Mouse (Mus musculus) left cerebral cortex, postnatal 10 days (tissue): ENCODE data around the gene Kcne2. TPM values are rescaled to one million over a fixed set of nuclear protein-coding genes. Genes with fewer than 3 reads are reported as not detected.

ENCODE experiments used
- DNase-seq, 2 experiments: peaks; one replicate each; pipeline ENCODE4 v3.0.0; 2021 to 2022; ENCODE audit warnings: low spot score in 2 of 2, mixed read lengths in 1 of 2; ENCODE audit errors: extremely low spot score in 1 of 2
- intact Hi-C: fragments of 180-260 bp; cut with DNase I; formaldehyde crosslinking; loops from one replicate; pipeline ENCODE4 v1.15.1; 2025
- total RNA-seq, 2 experiments: library from RNA; stranded (reverse); gene quantifications; 2 replicates each; pipeline ENCODE4 v1.2.3; 2021

Gene Kcne2
- under 1 TPM; 0.21 to 0.34 TPM for total RNA-seq

DNA sequence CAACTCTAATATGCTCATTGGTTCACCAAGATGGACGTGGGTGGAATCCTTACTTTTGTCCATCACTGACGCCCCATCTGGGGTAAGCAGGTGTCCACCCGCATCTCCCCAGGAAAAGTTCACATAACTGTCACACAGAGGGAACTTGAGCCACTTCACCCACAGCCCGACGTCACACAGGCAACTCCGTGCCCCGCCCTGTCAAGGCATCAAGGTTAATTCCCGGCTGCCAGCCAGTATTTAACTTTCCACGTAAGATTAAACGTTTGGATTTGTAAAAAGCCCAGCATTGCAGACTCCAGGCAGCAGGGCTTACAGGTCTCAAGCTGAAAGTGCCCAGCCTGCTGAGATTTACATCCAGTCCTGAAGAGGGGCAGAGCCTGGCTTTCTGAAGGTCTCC, at the start of gene Kcne2:
Gene Kcne2, plus strand, starts transcription at position 289 of the 400 bp plus-strand sequence.
- intact Hi-C loops = no loop called here
- no peak for DNase-seq

DNA sequence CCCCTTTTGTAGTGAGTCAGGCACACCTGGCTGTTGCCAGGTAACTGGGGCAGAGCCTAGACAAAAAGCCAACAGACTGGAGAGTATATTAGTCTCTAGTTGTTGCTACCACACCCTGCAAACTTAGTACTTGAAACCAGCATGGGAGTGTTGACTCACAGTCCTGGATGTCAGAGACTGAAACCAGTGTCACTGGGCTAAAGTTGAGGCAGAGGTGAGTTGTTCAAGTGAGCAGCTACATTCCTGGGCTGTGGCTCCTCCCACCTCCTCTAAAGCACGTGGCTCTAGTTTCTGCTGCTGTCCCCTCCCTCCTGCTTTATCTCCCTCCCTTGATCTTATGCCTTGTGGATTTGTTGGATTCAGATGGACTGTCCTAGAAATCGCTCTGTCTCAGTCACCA, 46.3 kb upstream of the Kcne2 start:
- no peak for DNase-seq
- intact Hi-C loops = no loop called here

DNA sequence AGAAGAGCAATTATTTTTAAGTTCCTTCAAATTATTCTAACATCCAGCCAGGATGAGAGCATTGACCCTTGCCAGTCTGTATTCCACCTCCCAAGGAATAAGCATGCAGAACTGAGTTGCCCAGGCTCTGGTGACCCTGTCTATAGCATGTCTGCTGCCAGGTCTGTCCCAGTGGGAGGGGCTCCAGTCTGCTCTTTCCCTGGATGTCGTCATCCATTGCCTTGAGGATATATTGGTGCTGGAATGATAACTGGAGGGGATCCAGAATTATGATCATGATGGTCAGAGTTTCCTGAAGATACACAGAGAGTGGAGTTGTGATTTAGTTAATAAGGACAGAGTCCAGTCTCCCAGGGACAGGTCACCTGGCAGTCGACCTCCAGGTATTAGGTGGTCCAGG, 45.2 kb upstream of the Kcne2 start:
- intact Hi-C loops = no loop called here
- no peak for DNase-seq

DNA sequence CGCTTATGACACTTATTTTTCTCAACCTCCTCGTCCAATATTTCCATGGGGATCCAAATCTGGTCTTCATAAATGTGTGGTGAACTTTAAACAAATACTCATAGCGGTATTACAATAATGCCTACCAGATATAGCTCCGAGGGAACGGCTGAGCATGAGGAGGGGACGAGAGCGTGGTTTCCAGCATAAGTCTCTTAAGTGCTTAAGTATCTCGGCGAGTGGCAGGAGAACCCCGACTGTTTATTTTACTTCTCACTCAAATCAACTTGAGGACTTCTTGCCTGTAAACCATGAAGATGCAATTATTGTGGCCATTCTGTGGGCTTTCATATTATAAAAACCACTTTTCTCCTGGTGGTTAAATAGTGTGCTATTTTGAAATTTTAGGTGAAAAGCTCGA, 44.5 kb upstream of the Kcne2 start:
- no peak for DNase-seq
- intact Hi-C loops = no loop called here

DNA sequence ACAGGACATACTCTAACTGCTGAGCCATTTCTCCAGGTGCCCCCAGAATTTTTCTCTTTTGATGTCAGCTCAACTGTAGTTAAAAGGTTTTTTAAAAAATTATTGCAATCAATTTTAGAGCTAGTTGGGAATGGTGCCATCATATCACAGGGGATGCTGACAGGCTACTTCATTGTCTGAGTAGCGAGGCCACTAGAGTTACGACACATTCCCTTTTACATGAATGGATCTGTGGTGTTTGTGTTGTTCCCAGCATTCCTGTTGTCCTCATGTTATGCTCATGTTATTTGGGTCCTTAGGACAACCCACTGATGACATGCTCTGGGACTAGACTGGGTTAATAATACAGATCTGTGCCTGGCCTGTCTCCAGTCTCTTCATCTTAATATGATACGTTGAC, 42.5 kb upstream of the Kcne2 start:
- intact Hi-C loops = no loop called here
- DNase-seq = no peak

DNA sequence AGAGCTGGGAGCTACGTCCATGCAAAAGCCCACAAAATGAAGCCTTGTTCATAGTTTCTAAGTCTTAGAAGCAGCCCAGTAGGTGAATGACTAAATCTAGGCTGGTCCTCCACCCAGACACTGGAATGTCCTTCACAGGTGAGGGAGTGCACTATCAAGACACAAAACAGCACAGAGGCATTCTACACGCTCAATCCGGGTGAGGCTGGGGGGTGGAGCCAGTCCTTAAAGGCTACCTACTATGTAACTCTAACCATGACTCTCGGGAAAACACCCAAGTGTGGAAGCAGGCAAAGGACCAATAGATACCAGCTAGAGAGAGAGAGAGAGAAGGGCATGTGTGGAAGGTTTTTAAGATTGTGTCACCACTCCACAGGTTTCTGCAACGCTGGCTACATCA, 41.7 kb upstream of the Kcne2 start:
- intact Hi-C loops = no loop called here
- DNase-seq = no peak

DNA sequence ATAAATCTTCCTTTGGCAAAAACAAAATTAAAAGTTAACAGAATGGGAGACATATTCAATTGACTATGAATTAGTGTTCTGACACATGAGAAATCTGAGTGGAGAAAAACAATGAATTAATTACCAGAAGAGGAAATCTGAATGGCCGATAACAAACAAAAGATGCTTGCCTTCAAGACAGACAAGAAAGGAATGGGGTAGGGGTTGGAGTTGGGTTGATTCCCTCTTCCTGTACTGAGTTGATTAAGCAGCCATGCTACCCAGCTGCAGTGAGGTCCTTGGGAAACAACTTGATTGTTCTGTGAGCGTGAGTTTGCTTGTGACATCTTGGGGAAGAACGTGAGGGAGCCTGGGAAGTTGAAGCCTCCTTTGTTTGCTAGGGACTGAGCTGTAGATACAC, 37.9 kb upstream of the Kcne2 start:
- intact Hi-C loops = no loop called here
- DNase-seq = no peak

DNA sequence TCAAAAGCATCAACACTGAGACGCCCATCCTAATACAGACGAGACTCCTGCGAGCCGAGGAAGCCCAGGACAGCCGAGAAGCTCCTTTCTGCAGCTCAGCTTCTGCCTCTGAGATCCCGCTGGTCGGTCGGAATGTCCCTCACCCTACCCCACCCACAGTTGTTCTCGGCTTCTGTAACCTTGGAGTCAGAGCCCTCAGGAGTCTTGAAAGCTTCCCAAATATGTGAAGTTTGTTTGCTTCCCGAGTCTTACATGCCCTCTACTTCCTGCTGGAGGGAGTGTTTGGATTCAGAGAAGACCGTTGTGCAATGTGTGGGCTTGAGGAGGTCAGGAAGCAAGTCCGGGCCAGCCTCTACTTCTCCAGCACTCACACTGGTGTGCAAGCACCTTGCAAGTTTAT, 24.3 kb upstream of the Kcne2 start:
- intact Hi-C loops = no loop called here
- DNase-seq = no peak

DNA sequence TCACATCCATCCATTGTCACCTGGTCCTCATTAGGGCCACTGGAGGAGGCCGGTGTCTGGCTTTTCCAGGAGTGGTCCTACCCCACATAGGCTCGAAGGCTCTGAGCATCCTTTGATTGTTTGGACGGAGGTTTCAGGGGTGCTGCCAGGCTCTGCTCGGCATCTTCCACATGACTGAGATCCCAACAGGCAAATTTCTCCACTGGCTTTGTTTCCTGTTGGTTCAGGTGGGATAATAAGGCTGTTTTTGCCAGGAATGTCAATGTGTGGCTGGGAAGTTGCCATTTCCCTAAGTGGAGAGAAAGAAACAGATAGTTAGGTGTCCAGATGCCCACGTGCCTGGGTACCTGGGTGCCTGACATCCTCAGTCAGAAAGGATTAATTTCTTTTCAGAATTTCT, 17.7 kb upstream of the Kcne2 start:
- intact Hi-C loops = no loop called here
- DNase-seq = no peak

DNA sequence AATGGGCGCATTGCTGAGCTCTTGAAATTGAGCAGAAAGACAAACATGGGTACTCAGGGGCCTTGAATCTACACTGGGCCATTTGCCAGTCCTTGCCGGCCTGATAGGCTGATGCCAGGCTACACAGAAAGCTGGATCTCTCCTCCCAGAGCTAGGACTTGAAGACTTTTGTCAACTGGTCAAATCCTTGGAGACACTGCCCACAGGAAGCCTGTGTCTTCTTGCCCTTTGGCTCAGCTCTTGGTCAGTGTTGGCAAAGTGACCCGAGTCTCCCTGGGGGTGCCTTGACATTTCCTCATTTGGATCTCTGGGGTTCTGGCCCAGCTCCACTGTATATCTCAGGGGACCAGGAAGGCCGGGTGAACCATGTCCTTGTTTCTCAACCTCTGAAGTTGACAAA, 16.7 kb upstream of the Kcne2 start:
- intact Hi-C loops = no loop called here
- DNase-seq = no peak

DNA sequence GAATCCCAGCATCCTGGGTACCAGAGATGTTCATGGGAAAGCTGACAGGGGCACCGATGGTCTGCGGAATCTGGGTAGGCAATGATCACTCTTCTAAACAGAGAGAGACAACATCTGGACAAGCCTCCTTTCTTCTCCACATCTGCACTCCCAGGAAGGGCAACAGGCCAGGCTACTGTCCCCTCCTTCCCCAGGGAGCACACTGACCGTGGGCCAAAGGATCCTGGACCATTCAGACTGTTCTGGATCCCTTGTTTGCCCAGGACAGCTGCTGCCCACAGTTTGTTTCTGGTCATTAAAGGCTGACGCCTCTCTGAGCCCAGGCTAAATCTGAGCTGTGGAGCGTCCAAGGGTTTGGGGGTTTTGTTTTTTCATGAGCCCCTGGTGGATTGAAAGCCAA, 9.5 kb upstream of the Kcne2 start:
- DNase-seq = no peak
- intact Hi-C loops = loop anchor here (5.0 to 10.0 kb wide), 2 partner anchors 55 to 588 kb away; no protein-coding TSS in a partner anchor

DNA sequence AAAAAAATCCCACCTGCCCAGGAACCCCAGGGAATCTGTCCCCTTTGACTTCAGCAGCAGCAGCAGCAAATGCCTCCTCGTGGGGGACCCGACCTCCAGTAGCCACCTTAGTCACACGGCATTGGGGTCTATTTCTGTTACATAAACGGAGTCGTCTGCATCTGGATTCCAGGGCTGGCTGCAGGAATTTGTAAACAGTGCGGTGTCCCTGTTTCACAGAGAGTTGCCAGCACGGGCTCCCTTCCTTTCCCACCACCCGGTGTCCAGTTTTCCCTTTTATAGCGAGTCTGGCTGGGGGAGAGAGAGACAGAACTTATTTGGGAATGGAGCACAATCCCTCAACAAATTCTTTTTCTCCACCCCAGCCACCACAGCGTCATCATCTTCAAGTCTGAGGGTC, 7.1 kb upstream of the Kcne2 start:
- intact Hi-C loops = loop anchor here (5.0 to 10.0 kb wide), 3 partner anchors 128 to 590 kb away; partner anchors contain the start of genes Gm49711, Mrps6 and Slc5a3
- no peak for DNase-seq

DNA sequence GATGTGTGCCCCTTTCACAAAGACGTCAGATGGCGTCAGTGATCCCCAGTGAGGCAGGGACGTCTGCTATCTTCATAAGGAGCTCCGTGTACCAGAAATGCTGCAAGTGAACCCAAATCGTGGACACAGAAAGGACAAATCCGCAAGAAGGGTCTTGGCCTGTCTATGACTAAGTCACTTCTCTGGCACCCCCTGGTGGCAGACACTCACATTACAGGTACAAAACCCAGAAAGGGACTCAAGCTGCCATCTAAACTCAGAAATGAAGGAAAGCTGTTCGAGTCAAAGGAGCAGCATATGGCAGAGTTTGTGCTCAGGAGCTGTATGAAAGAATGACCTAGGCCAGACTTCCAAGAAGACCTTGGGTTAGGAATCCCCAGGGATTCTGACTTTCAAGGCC, 5.6 kb upstream of the Kcne2 start:
- intact Hi-C loops = loop anchor here (5.0 to 10.0 kb wide), 3 partner anchors 129 to 592 kb away; partner anchors contain the start of genes Gm49711, Mrps6 and Slc5a3
- DNase-seq = peak; percentile 79 to 86

DNA sequence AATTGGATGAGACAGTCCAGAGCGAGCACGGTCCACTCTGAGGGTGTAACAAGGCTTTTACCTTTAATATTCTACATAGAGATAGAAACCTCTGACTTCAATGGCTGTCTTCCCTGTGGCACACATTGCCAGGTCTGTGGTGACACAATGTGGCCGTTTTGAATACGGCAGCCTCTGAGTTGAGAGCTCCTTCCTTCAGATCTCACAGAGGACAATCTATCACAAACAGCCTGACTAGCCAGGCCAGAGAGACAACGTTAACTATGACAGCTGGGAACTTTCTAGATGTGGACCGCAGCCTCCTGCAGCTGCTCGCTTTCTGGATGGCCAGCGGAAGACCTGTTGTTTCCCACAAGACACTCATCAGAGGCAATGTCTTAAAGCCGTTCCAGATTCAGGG, 3.4 kb upstream of the Kcne2 start:
- DNase-seq = peak in 1 of 2 experiments; percentile 16
- intact Hi-C loops = loop anchor here (1.0 to 10.0 kb wide), 4 partner anchors 131 to 594 kb away; partner anchors contain the start of genes Gm49711, Mrps6 and Slc5a3

DNA sequence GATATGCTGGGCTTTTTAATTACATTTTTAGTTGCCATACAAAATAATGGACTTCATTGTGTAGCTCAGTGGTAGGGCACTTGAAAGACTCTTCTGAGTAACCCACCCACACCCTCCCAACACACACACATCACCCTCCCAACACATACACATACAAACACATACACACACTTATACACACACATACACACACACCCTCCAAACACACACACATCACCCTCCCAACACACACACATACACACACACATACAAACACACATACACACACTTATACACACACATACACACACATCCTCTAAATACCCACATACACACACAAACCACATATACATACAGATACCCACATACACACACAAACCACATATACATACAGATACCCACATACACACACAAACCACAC, 2.1 kb upstream of the Kcne2 start:
- no peak for DNase-seq
- intact Hi-C loops = no loop called here

DNA sequence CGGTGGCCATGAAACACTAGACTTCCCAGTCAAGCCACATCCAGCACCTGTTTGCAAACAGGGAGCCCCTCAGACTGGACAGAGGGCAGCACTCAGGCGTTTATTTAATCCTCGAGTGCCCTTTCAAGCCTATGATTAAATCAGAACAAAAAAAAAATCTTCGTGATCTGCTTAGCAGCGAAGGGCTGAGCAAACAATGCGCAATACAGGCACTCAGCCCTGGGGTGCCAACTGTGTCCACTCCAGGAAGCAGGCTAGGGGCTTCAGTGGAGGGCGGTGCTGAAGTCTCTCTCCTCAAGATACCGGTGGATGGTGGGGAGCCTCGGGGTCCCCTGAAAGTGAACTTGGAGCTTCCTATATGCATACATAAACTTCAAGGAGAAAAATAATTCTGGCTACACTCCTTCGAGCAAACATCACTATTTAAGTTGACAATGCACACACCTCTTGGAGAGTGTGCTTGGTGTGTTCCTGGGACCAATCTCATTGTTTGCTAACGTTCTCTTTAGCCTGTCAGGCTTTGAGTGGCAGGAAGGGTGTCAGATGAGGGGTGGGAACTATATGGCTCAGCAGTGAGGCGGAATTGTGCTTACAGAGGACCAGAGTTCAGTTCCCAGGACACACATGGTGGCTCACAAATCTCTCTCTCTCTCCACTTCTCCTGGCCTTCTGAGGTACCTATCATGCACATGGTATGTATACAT, 2.2 kb downstream of the Kcne2 start:
- intact Hi-C loops = no loop called here
- no peak for DNase-seq

DNA sequence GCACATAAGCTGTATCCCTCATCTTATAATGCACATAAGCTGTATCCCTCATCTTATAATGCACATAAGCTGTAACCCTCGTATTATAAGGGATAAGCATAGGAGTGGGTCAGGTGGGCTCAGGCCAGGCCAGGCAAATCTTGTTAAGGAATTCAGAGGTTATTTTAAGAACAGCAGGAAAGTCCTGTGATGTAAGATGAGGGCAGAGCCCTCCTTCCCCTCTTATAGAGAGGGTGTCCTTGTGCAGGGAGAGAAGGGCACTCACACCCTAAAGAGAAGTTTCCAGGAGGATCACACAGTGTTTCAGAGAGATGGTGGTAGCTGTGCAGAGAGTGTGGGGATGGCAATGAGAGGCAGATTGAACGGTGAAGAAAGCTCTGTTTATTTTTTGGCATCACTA, 3.1 kb downstream of the Kcne2 start:
- DNase-seq = no peak
- intact Hi-C loops = no loop called here

DNA sequence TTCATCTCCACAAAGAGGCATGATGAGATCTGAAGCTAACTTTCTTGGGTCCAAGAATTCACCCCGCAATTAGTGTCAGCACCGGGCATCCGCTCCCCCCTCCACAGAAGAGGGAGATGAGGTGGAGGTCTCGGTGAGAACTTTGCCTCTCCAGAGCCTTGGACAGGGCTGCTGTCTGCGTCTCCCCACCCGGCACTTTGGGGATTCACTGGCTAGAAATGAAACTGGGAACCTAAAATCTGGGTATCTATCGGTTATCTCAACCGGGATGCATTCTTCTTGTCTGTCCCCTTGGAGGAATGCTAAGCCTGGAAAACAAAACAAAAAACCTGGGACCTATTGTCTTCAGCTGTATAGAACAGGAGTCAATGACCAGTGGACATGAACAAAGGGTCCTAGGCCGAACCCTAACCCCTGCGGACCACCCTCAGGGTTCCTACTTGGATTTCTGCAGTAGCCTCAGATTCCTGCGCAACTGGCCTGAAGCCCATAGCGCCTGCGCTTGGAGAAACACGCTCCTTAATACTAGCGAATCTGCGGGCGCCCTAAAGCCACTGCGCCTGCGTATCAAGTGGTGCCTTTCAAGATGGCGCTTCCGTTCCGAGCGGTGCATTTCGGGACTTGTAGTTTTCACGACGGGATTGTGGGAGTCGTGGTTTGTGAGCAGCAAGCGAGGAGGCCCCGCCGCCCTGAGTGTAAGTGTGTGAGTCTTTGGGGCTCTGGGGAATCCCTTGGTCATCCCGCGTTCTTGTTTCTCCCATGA, 8.6 kb downstream of the Kcne2 start, which contains the start of gene Smim11:
Gene Smim11, plus strand, starts transcription at position 638 of the 763 bp plus-strand sequence.
- DNase-seq = peak; percentile 95 to 96
- intact Hi-C loops = no loop called here

DNA sequence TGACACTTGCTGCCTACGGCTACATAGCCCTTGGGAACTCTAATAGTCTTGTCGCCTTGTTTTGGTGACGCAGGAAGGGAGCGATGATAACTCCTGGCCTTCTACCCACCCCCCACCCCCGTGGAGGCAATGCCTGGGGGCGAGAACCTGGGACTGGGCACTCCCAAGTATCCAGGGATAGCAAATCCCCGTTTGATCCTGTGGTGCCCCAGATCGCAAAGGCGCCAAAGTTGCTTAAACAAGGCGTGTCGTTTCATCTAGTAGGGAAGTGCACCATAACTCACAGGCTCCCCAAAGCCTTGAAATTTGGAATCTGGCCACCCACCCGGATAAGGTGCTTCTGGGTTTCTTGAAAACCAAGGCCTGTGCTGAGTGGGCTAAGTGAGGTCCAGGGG, 9.2 kb downstream of the Kcne2 start:
- DNase-seq = no peak
- intact Hi-C loops = no loop called here

DNA sequence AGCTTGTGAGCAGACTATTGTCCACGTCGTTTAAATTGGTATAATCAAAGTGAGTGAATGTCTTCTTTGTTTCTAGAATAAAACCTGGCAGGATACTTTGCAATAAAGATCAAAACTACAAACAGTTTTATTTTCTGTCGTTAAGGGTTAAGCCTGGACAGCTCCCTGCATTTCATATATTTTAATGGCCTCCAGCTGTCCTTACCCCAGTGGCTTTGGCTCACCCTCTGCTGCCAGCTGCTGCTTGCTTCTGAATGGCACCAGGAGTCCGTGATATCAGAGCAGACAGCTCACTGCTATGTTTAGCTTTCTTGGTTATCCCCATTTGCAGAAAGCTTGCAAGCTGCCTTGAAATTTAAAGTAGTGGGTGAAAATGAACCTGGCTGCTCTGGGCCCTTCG, 9.8 kb downstream of the Kcne2 start:
- no peak for DNase-seq
- intact Hi-C loops = no loop called here
